Mouse (Mus musculus) liver, postnatal 0 days (tissue): ENCODE data around the gene Hapln2.

Experiments
- CTCF ChIP-seq: sonication (generic); IDR thresholded peaks from 2 replicates; pipeline ENCODE4 v1.5.1; 2016; ENCODE audit warnings: antibody characterized with exemption, low read depth
- EP300 ChIP-seq: IDR thresholded peaks from 2 replicates; pipeline ENCODE4 v1.6.1; 2016; ENCODE audit warnings: antibody characterized with exemption, low read depth, mild to moderate bottlenecking

DNA sequence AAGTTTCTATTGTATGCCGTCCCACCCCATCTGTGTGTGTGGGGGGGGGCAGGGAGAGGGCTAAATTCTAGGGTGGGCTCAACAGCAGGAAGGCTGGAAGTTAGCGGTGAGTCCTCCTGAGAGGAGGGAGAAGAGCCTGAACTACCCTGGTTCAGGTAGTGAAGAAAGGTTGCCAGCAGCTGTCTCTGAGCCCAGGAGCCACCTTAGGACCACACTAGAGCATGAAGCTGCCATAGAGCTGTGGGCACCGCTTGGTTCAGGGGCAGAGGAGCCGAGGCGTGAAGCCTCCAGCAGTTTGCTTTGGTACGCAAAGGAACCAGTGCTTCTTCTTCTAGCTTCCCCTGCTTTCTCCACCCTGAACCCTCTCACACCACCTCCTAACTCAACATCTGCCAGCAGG lies 43.8 kb downstream of the Hapln2 start:
- no peak for TF ChIP-seq CTCF
- TF ChIP-seq EP300: no peak
